Mouse (Mus musculus) frontal cortex, adult (tissue): ENCODE results near the gene Kat2a.

Experiments used
- ATAC-seq: cut with Nextera tagmentation; 2 replicates; pipeline ENCODE4 v1.9.2; 2017; ENCODE audit warnings: mild to moderate bottlenecking, moderate library complexity, mixed read lengths; ENCODE audit not compliant: low TSS enrichment

The Kat2a gene

GRCm38 (mm10) chr11:100711783-100712615 lies at the start of gene Kat2a:
Kat2a (minus strand) TSS chr11:100712465.
- ATAC-seq, result peak; percentile 78

GRCm38 (mm10) chr11:100761547-100762045 lies 49.3 kb upstream of the Kat2a start:
- ATAC-seq, result peak; percentile 68

GRCm38 (mm10) chr11:100759611-100760233 lies 47.5 kb upstream of the Kat2a start, which contains the start of gene Kcnh4:
Kcnh4 (minus strand) TSS chr11:100759942.
- ATAC-seq, result peak; percentile 72

- ATAC-seq, result no peak
These were observed 46.7 kb upstream of the Kat2a start for GRCm38 (mm10) chr11:100758707-100759610.

- no peak for ATAC-seq
These were observed 45.3 kb upstream of the Kat2a start for GRCm38 (mm10) chr11:100757566-100757965.

GRCm38 (mm10) chr11:100756476-100756875 lies 44.2 kb upstream of the Kat2a start:
- ATAC-seq, result no peak

GRCm38 (mm10) chr11:100754693-100755057 lies 42.4 kb upstream of the Kat2a start:
- peak; percentile 34; the same call in 1 of the 2 replicates for ATAC-seq

GRCm38 (mm10) chr11:100754021-100754692 lies 41.9 kb upstream of the Kat2a start:
- ATAC-seq, result peak; percentile 45; the same call in 1 of the 2 replicates

- no peak for ATAC-seq
These were observed 40.0 kb upstream of the Kat2a start for GRCm38 (mm10) chr11:100752294-100752693.

- no peak for ATAC-seq
These were observed 37.9 kb upstream of the Kat2a start for GRCm38 (mm10) chr11:100750127-100750526.

GRCm38 (mm10) chr11:100749469-100749868 lies 37.2 kb upstream of the Kat2a start:
- peak; percentile 29; the same call in 1 of the 2 replicates for ATAC-seq

GRCm38 (mm10) chr11:100748620-100749019 lies 36.4 kb upstream of the Kat2a start:
- peak; percentile 62 for ATAC-seq

- ATAC-seq, result no peak
These were observed 34.8 kb upstream of the Kat2a start for GRCm38 (mm10) chr11:100747114-100747513.

- no peak for ATAC-seq
These were observed 34.3 kb upstream of the Kat2a start for GRCm38 (mm10) chr11:100746546-100746945.

- ATAC-seq, result peak; percentile 31; the same call in 1 of the 2 replicates
These were observed 32.8 kb upstream of the Kat2a start for GRCm38 (mm10) chr11:100745085-100745484.

- ATAC-seq, result no peak
These were observed 29.1 kb upstream of the Kat2a start for GRCm38 (mm10) chr11:100741348-100741747.

GRCm38 (mm10) chr11:100738749-100739148 lies 26.5 kb upstream of the Kat2a start:
- no peak for ATAC-seq

GRCm38 (mm10) chr11:100738066-100738604 lies 25.9 kb upstream of the Kat2a start, which contains the start of gene Rab5c:
Rab5c (minus strand) TSS chr11:100738215.
- peak; percentile 99 for ATAC-seq

GRCm38 (mm10) chr11:100737105-100737733 lies 25.0 kb upstream of the Kat2a start:
- no peak for ATAC-seq

GRCm38 (mm10) chr11:100736746-100737080 lies 24.4 kb upstream of the Kat2a start:
- ATAC-seq, result no peak
